Mouse (Mus musculus) right cerebral cortex, adult 2 months (tissue): Measurements from ENCODE around the gene Dact1.

Experiments
- DNase-seq, 2 experiments: peaks; one replicate each; pipeline ENCODE4 v3.0.0; 2021 to 2022; ENCODE audit warnings: low spot score in 2 of 2

Gene Dact1

GRCm38 (mm10) chr12:71337025-71337582 is 27.4 kb downstream of the Dact1 start:
- DNase-seq, result no peak

- DNase-seq, result no peak
Observed at GRCm38 (mm10) chr12:71337896-71338463, 28.3 kb downstream of the Dact1 start.

DNA sequence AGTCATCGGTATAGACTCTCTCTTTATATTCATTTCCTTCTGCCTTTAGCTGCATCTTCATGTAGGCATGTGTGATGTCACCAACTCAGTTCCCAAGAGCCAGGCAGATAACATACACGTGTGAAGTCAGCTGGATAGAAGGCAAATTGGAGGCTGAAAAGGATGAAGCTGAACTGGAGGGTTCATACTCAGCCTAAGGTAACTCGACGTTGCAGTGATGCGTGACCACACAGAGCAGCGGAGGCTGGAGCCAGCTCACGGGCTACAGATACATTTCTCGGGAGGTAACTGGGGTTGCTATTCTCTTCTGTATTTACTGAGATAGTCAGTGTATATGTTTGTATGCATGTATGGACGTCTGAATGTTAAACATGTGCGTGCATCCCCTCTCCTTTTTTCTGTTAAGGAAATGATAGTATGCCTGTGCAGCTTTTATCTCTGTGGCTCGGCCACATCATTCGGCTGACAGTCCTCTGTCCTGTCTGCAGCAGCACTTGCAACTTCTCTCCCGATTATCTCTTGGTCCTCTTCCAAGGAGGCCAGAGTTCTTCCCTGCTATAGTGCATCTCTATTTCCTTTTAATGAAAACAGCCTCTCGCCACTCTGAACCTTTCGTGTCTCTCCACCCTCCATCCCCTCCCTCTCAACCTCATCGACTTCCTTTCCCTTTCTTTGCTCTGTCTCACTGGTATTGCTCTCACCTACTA is 29.6 kb downstream of the Dact1 start:
- DNase-seq, result no peak

- no peak for DNase-seq
Observed at GRCm38 (mm10) chr12:71342397-71342796, 32.7 kb downstream of the Dact1 start.

DNA sequence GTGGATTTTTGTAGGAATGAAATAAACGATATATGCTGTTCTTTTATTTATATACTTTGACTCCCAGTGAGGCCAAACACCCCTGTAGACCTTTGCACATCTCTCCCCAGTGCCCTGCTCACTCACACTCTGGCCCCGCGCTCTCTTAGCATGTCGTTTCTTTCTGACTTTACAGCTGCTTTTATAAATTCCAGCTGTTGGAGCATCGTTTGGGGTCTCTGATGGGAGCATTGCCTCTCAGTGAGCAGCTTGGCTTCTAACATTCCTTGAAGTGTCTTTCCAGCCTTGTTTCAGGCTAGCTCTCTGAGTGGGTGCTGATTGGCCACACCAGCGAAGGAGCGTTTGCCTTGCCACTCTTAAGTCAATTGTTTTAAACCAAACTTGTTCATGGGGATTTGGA is 35.8 kb downstream of the Dact1 start:
- no peak for DNase-seq

DNA sequence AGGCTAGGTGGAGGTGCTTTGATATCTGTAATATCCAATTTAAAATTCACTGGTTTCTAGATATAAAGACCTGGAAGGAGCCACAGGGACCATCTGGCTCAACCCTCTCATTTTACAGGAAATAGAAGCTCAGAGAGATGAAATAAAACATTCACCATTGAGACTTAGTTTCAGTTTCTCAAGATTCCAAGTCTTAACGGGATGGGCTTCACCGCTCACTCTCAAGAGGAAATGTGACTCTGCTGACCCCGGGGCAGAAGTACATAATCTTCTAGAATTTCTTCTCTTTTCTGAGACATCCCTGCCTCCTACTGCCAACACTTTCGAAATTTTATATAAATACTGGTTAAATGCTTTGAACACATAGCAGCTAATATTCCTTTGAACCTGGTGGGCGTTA is 36.4 kb downstream of the Dact1 start:
- no peak for DNase-seq

DNA sequence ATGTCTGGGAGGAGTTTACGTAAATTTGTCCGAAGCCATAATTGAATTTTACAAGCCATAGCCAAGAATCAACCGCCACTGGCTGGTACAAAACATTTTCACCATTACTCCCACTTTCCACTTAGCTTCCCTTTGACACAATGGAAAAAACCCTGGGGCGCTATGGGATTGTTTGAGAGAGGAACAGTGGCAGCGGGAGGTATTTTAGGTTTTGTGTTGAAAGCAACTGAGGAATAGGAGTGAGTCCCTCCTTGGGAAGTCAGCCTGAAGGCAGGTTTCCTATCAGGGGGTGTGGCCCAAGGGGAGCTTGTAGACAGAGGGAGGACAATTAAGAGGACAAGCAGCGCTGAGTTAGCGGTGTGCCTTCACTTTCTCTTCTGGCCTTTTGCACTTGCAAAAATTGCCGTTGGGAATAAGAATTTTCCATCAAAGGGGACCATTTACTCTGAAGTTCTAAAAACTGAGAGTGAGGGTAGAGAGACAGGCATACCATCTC is 38.8 kb downstream of the Dact1 start:
- DNase-seq, result no peak

- DNase-seq, result no peak
Observed at GRCm38 (mm10) chr12:71350077-71350476, 40.4 kb downstream of the Dact1 start.

DNA sequence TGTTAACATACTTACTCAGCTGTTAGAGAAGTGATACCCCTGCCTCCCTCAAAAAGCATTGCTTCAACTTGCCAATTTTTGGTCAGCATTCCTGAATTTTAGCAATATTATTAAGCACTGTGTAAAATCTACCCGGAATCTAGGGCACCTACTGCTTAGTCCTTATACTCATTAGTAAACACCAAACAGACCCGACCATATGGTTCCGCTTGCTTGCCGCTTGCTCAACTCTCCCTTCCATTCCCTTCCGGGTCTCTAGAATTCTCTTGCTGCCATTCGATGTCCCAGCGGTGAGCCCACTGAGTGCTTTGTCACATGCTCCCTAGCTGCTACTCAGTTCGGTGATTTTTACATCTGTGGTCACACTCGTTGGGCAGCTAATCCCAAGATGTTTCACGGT is 45.0 kb downstream of the Dact1 start:
- no peak for DNase-seq

DNA sequence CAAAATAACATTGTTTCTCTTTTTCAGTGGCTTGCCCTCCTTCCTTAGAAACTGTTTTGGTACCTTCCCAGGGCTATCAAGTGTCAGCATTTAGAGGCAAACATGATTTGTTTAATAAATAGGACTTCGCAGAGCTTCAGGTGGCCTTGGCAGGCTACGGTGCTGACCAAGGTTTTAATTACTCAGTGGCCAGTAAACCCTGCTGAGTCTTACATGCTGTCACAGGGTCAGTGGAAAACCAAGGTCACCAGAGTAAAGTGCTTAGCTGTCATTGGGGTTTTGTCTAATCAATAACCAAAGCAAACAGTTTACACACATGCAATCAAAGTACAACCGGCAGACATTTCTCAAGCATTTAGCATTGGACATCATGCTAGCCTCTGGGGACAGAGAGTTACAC is 45.4 kb downstream of the Dact1 start:
- DNase-seq, result no peak

DNA sequence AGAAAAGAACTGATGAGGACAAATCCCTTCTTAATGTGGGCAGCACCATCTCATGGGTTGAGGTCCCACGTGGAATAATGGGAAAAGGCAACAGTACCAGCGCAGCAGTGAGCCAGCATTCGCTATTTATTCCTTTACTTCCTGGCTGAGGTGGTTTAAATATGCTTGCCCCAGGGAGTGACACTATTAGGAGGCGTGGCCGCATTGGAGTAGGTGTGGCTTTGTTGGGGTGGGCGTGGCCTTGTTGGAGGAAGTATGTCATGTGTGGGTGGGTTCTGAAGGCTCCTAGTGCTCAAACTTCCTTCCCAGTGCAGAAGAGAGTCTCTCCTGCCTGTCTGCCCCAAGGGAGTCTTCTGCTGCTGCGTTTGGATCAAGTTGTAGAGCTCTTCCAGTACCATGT is 51.9 kb downstream of the Dact1 start:
- DNase-seq, result no peak

- DNase-seq, result no peak
Observed at GRCm38 (mm10) chr12:71362425-71362824, 52.7 kb downstream of the Dact1 start.

DNA sequence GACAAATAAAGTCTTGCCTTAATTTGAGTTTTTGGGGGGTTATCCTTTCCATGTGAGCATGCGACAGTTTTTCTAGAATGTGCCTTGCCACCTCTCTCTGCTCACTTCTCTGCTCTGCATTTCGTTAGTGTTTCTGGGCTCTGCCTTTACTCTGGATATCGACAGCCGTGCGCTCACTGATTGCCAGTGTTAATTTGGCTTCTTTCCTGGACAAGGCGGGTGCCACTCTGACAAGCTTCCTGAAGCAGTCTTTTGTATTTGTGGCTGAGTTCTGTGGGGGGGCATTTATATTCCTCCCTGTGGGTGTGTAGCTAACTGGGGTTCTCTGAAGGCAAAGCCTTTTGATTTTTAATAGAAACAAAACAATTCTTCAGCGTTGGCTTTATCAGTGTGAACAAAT is 54.4 kb downstream of the Dact1 start:
- no peak for DNase-seq

DNA sequence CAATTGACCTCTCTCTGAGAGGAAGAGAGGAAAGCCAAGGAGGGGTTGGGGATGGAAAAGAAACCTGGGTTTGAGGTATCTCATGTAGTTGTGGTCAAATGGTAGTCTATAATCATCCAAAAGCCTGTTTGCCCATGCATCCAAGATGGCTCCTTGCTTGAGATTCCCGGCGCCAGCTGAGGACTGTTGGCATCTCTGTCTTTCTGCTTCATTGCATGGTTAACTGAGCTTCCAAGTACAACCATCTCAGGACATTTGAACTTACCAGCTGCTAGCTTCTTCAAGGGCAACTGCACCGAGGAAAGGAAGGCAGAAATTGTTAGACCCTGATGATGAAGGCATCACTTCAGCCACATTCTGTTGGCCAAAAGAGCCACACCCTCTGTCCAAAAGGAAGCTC is 54.8 kb downstream of the Dact1 start:
- no peak for DNase-seq

- DNase-seq, result no peak
Observed at GRCm38 (mm10) chr12:71365208-71365607, 55.5 kb downstream of the Dact1 start.

DNA sequence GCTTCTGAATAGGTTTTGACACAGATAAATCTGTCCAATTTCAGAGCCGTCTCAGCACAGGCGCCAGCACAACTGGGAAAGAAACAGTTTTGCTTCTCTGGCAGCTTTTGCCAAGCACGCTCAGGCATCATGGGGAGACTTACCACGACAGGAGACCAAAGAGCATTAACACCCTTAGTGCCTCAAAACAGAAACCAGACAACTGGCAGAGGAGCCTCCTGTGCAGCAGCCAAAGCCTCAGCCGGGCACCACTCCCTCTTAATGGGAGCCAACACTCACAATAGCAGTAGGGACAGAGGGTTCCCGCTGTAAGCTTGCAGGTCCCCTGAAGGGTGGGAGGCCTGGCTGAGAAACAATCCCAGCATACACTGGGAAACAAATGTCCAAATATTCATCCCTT is 56.5 kb downstream of the Dact1 start:
- DNase-seq, result peak in 1 of 2 experiments; percentile 4

GRCm38 (mm10) chr12:71368631-71369030 is 58.9 kb downstream of the Dact1 start:
- DNase-seq, result no peak
